Mouse (Mus musculus): ENCODE results near the gene Gm17783. TPM values are rescaled to one million over a fixed set of nuclear protein-coding genes. Genes with fewer than 3 reads are reported as not detected.
"Not testable (repeated sequence)": the region's sequence is repeated elsewhere in the genome, so short reads cannot be mapped to it uniquely, and the experiment has no call there.

The Gm17783 gene
- total and polyA plus RNA-seq, 2 experiments from 2014 or later = not detected

DNA sequence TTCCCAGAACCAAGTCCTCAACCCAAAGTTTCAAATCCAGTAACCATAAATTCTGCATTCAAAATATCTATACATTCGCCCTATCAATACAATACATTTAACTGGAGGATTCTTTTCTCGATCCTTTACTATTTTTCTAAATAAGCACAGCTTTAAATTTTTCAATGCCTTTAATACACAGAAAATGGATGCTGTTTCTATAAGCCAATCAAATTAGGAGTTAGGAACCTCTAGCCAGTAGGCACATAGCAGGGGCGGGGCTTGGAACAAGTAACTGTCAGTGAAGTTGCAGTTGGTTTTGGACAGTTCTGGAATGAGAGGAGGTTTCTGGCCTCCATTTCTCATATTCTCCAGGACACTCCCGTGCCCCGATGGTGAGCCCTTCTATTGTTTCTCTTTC is 3.2 kb upstream of the Gm17783 start, which contains the start of gene Slc9c1:
TSS of gene Slc9c1 (plus strand) at position 301 of the 400 bp plus-strand sequence.
- 93% methylated on average over 5 of the region's 5 CpGs for WGBS
- ATAC-seq = no peak
- no peak for DNase-seq
- H3K27me3 ChIP-seq (ENCODE audit: insufficient read depth, low read length) = no peaks in the 10 kb centered on the region
- no peak within 1 kb of the TSS for H3K9ac ChIP-seq
- no peak within 1 kb of the TSS for H3K4me2 ChIP-seq (ENCODE audit: low read depth)
- no peaks in the 10 kb centered on the region for H3K36me3 ChIP-seq (ENCODE audit: insufficient read depth)
- H3K27ac ChIP-seq (ENCODE audit: low read depth, low read length) = no peak within 1 kb of the TSS
- H3K4me3 ChIP-seq (ENCODE audit: low read depth, low read length) = no peak within 1 kb of the TSS
- H3K9me3 ChIP-seq (ENCODE audit: low read length) = no peaks in the 10 kb centered on the region
- no peaks in the 10 kb centered on the region for H3K4me1 ChIP-seq (ENCODE audit: insufficient read depth)
- no peak for TF ChIP-seq CTCF (IDR thresholded peaks at IDR 0.05; ENCODE audit: low read depth)

DNA sequence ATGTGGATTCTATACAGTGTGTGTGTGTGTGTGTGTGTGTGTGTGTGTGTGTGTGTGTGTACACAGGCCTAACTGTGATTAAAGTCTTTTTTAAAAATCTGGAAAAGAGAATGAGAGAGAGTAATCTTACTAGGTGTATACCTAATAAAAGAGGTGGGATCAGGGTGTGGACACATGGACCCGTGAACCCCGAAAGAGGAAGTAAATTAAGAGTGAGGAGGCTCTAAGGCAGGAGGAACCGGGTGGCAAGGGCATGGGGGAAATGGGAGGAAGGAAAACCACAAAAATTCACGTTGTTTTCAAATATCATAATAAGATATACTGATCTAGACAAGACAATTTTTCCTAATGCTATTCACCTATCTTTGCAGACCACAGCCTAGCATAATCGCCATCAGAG is 6.3 kb downstream of the Gm17783 start:
- H3K27me3 ChIP-seq (ENCODE audit: insufficient read depth, low read length) = no peaks in the 10 kb centered on the region
- no peak overlapping the region for H3K4me3 ChIP-seq (ENCODE audit: low read depth, low read length)
- ATAC-seq = no peak
- no peak for DNase-seq
- no peak overlapping the region for H3K27ac ChIP-seq (ENCODE audit: low read depth, low read length)
- no peaks in the 10 kb centered on the region for H3K9me3 ChIP-seq (ENCODE audit: low read length)
- no peaks in the 10 kb centered on the region for H3K36me3 ChIP-seq (ENCODE audit: insufficient read depth)
- no peak overlapping the region for H3K4me2 ChIP-seq (ENCODE audit: low read depth)
- 87% methylated on average over 5 of the region's 5 CpGs for WGBS
- no peaks in the 10 kb centered on the region for H3K4me1 ChIP-seq (ENCODE audit: insufficient read depth)
- no peak for TF ChIP-seq CTCF (IDR thresholded peaks at IDR 0.05; ENCODE audit: low read depth)
- H3K9ac ChIP-seq = no peak overlapping the region

DNA sequence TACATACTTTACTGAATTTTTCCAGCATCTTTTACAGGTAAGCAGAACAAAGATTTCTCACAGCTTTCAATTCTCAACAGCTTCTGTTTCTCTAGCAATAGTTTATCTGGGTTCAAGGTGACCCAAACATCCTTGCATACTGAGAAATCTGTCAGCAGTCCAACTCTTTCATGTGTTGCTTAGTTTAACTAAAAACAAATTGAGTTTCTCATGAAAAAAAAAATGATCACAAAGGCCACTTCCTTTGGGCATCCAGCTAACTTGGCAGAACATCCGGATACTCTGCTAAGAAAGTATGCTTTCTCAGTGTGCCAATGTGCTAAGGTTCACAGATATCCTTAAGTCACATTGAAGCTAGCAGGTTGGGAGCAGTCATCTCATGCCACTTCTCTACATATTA is 36.5 kb downstream of the Gm17783 start:
- H3K27me3 ChIP-seq (ENCODE audit: insufficient read depth, low read length) = no peaks in the 10 kb centered on the region
- ATAC-seq (no peak), DNase-seq (no peak)
- no peak overlapping the region for H3K27ac ChIP-seq (ENCODE audit: low read depth, low read length)
- TF ChIP-seq CTCF (IDR thresholded peaks at IDR 0.05; ENCODE audit: low read depth) = no peak
- no peak overlapping the region for H3K4me3 ChIP-seq (ENCODE audit: low read depth, low read length)
- H3K4me2 ChIP-seq (ENCODE audit: low read depth) = no peak overlapping the region
- WGBS = 75% methylated on average over 1 of the region's 1 CpGs
- H3K9me3 ChIP-seq (ENCODE audit: low read length) = no peaks in the 10 kb centered on the region
- H3K9ac ChIP-seq = no peak overlapping the region
- no peaks in the 10 kb centered on the region for H3K4me1 ChIP-seq (ENCODE audit: insufficient read depth)
- no peaks in the 10 kb centered on the region for H3K36me3 ChIP-seq (ENCODE audit: insufficient read depth)

DNA sequence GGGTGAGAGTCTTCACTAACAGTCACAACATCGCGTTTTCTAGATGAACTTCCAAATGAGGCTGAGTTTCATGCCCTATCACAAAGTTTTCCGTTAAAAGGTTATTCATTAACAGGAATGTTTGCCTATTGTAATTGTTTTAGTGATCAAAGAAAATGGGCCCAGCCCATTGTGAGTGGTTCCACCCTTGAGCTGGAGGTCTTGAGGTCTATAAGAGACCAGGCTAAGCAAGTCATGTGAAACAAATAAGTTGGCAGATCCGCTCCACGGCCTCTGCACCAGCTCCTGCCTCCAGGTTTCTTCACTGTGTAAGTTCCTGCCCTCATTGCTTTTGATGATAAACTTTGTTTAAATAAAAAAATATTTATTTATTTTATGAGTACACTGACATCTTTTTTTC is 38.9 kb downstream of the Gm17783 start, which contains the start of gene Gm609:
TSS of gene Gm609 (minus strand) at position 43 of the 400 bp plus-strand sequence.
- Histone ChIP-seq H3K9ac (no peak within 1 kb of the TSS), H3K27ac (ENCODE audit: low read depth, low read length) (no peak within 1 kb of the TSS), H3K4me3 (ENCODE audit: low read depth, low read length) (no peak within 1 kb of the TSS), H3K27me3 (ENCODE audit: insufficient read depth, low read length) (no peaks in the 10 kb centered on the region), H3K4me1 (ENCODE audit: insufficient read depth) (no peaks in the 10 kb centered on the region), H3K36me3 (ENCODE audit: insufficient read depth) (no peaks in the 10 kb centered on the region), H3K9me3 (ENCODE audit: low read length) (no peaks in the 10 kb centered on the region), H3K4me2 (ENCODE audit: low read depth) (no peak within 1 kb of the TSS)
- 74% methylated on average over 5 of the region's 5 CpGs for WGBS
- no peak for TF ChIP-seq CTCF (IDR thresholded peaks at IDR 0.05; ENCODE audit: low read depth)
- DNase-seq (no peak), ATAC-seq (no peak)

DNA sequence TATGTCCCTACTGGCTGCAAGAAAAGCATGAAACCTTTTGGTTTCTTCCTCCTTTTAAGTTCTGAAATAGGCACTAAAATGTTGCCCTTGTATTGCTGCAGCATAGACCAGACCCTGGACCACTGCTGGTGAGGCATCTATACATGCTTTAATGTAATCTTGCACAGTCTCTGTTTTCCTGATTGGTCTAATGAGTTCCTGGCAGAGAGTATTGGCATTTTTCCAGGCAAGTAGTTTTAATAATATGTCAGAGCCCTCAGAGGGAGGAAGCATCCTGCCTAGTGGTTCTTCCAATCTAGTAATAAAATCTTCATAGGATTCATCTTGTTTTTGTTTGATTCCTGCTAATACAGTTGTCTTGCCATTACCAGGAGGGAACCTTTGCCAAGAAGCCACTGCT is 54.9 kb downstream of the Gm17783 start:
- no peaks in the 10 kb centered on the region for H3K9me3 ChIP-seq (ENCODE audit: low read length)
- no peak for TF ChIP-seq CTCF (IDR thresholded peaks at IDR 0.05; ENCODE audit: low read depth)
- ATAC-seq = no peak
- H3K4me2 ChIP-seq (ENCODE audit: low read depth) = no peak overlapping the region
- DNase-seq = no peak
- H3K9ac ChIP-seq = no peak overlapping the region
- no peaks in the 10 kb centered on the region for H3K36me3 ChIP-seq (ENCODE audit: insufficient read depth)
- H3K27ac ChIP-seq (ENCODE audit: low read depth, low read length) = no peak overlapping the region
- no peaks in the 10 kb centered on the region for H3K4me1 ChIP-seq (ENCODE audit: insufficient read depth)
- H3K27me3 ChIP-seq (ENCODE audit: insufficient read depth, low read length) = no peaks in the 10 kb centered on the region
- H3K4me3 ChIP-seq (ENCODE audit: low read depth, low read length) = no peak overlapping the region

DNA sequence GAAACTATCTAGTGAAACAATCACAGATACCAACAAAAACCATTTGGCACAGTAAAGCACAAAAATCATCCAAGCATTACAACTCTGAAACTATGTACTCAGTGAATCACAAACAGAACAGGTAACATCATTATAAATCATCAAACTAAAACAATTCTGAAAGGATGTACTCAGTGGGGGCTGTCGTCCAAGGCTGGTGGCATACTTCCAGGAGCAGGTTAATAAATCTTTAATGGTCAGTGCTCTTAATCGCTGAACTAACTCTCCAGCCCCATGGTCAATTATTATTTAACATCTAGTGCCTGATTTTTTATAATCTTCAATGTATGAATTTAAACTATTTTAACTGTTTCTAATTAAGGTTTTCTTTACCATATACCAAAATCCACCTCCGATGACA is 60.0 kb downstream of the Gm17783 start:
- H3K4me3 ChIP-seq (ENCODE audit: low read depth, low read length); DNase-seq; ATAC-seq; H3K4me1 ChIP-seq (ENCODE audit: insufficient read depth); H3K27ac ChIP-seq (ENCODE audit: low read depth, low read length); H3K27me3 ChIP-seq (ENCODE audit: insufficient read depth, low read length); H3K36me3 ChIP-seq (ENCODE audit: insufficient read depth); H3K4me2 ChIP-seq (ENCODE audit: low read depth); H3K9ac ChIP-seq; H3K9me3 ChIP-seq (ENCODE audit: low read length): not testable (repeated sequence)
- WGBS = 78% methylated on average over 3 of the region's 3 CpGs

Other genes with a start within 250 kb of the Gm17783 start
- gene Cd200, start 123.0 kb downstream of the Gm17783 start, total RNA-seq (2014; rRNA removed) = 312 and 318 TPM in 2 replicates
- 433 and 445 TPM in 2 replicates for gene Cd200, start 123.0 kb downstream of the Gm17783 start, polyA plus RNA-seq (2015; fragmentation: Nextera tagmentation; extraction: Ambion mirVana)
- gene Gm609, start 39.1 kb downstream of the Gm17783 start, total RNA-seq (2014; rRNA removed) = not detected in 2 replicates
- not detected in 2 replicates for gene Gm609, start 39.1 kb downstream of the Gm17783 start, polyA plus RNA-seq (2015; fragmentation: Nextera tagmentation; extraction: Ambion mirVana)
- not detected in 2 replicates for gene Slc9c1, start 3.3 kb upstream of the Gm17783 start, total RNA-seq (2014; rRNA removed)
- gene Slc9c1, start 3.3 kb upstream of the Gm17783 start, polyA plus RNA-seq (2015; fragmentation: Nextera tagmentation; extraction: Ambion mirVana) = not detected in 2 replicates
- gene Gcsam, start 78.3 kb upstream of the Gm17783 start, total RNA-seq (2014; rRNA removed) = not detected in 2 replicates
- gene Gcsam, start 78.3 kb upstream of the Gm17783 start, polyA plus RNA-seq (2015; fragmentation: Nextera tagmentation; extraction: Ambion mirVana) = not detected in 2 replicates
- 0.23 TPM in 1 of 2 replicates, not detected in the other for gene BC016579, start 122.0 kb upstream of the Gm17783 start, total RNA-seq (2014; rRNA removed)
- not detected in 2 replicates for gene BC016579, start 122.0 kb upstream of the Gm17783 start, polyA plus RNA-seq (2015; fragmentation: Nextera tagmentation; extraction: Ambion mirVana)
- 0.85 and 1.3 TPM in 2 replicates for gene Tmprss7, start 161.6 kb upstream of the Gm17783 start, total RNA-seq (2014; rRNA removed)
- gene Tmprss7, start 161.6 kb upstream of the Gm17783 start, polyA plus RNA-seq (2015; fragmentation: Nextera tagmentation; extraction: Ambion mirVana) = 0.43 and 0.69 TPM in 2 replicates
- 225 and 289 TPM in 2 replicates for gene Tagln3, start 192.6 kb upstream of the Gm17783 start, total RNA-seq (2014; rRNA removed)
- 328 and 399 TPM in 2 replicates for gene Tagln3, start 192.6 kb upstream of the Gm17783 start, polyA plus RNA-seq (2015; fragmentation: Nextera tagmentation; extraction: Ambion mirVana)
- gene Abhd10, start 210.9 kb upstream of the Gm17783 start, total RNA-seq (2014; rRNA removed) = 22.9 and 27.4 TPM in 2 replicates
- gene Abhd10, start 210.9 kb upstream of the Gm17783 start, polyA plus RNA-seq (2015; fragmentation: Nextera tagmentation; extraction: Ambion mirVana) = 24.7 and 33.4 TPM in 2 replicates

Data from forebrain, postnatal 0 days (tissue).